Mouse (Mus musculus): Measurements from ENCODE around the gene Dapl1.
A peak's percentile ranks its signal among the peaks of the same experiment; 100 is the strongest.

Gene Dapl1

GRCm38 (mm10) chr2:59541121-59541887, 56.9 kb downstream of the Dapl1 start:
- DNase-seq, result peak; percentile 17 to 62

- no peak for DNase-seq
These were observed 59.2 kb downstream of the Dapl1 start for GRCm38 (mm10) chr2:59543543-59544065.

DNA sequence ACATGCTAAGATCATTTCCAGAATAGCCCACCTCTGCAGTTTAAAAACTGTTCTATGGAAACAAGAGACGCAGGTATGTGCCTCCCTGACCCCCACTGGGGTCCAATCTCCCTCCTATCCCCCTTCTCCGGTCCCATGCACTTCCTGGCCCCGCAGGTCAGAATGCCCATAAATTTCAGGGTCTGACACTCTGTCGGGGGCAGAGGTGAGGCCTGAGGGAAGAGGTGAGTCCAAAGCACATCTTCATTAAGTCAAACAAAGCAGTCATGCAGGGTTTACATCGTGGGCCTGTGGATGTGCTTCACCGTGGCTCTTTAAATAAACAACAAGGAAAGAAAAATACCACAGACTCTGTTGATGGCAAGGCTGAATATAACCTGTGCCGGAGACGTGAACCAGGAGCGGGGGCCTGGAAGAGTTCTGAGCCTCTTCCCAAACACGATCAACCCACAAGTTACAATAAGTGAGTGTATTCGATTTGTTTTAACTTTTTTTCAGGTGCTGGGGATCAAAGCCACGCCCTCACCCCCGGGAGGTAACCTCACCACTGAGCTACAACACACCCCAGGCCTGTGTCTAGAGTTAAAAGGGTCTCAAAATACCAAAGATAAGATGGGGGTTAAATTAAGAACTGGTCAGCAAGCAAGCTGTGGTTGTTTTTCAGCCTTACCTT, 59.9 kb downstream of the Dapl1 start:
- DNase-seq, result no peak

DNA sequence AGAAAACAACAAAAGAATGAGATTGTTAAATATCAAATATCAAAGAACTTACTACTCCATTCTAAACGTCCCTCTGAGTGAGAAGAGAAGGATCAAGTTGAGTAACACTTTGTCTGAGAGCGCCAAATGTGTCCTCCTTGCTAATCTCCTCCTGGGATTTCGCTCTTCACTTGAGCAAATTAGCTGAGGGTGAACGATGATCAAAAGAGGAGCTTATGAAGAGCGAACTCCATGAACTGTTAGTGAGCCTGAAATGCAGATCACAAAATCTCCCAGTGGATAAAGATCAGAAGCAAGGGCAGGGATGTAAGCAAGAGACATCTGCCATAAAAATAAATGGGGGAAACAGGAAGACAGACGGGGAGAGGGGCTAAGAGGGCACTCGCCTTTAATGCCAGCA, 60.5 kb downstream of the Dapl1 start:
- DNase-seq, result no peak

DNA sequence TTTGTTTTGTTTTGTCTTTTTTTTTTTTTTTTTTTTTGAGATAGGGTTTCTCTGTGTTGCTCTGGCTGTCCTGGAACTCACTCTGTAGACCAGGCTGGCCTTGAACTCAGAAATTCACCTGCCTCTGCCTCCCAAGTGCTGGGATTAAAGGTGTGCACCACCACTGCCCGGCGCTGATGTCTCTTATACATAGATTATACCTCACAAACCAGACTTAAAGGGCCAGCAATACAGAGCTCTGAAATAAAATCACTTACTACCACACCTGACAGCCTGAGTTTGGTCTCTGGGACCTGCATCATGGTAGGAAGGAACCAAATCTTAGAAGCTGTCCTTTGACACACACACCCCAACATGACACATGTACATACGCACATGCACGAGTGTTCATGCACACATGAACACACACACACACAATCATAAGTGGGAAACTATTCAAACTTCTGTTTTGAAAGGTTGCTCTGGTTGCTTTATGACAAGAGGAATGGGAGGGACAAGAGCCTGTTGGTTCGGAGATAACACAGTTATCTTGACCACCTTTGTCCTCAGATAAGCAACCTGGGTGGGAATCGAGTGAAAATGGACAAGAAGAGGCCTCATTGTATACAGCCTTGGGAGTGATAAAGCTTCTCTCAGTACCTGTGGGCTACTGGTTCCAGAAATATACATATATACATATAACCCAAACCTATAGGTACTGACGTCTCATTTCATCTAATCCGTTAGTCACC, 63.1 kb downstream of the Dapl1 start:
- DNase-seq, result no peak

DNA sequence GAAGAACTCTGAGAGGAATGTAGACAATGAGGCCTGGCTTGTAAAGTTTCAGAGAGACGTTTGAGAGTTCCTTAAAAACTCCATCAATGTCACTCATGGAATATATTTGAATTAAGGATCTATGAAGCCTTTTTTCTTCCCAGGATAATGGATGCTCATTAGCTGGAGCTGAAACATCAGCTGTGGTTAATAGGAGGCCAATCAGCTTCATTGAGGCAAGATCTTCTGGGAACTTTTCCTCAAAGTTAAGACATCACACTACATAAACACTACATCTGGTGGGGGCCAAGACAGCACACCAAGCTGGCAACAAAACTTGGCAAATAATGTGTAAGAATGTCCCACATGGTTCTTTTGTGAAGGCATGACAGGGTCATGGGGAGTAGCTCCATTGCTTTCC, 68.3 kb downstream of the Dapl1 start:
- DNase-seq, result no peak

DNA sequence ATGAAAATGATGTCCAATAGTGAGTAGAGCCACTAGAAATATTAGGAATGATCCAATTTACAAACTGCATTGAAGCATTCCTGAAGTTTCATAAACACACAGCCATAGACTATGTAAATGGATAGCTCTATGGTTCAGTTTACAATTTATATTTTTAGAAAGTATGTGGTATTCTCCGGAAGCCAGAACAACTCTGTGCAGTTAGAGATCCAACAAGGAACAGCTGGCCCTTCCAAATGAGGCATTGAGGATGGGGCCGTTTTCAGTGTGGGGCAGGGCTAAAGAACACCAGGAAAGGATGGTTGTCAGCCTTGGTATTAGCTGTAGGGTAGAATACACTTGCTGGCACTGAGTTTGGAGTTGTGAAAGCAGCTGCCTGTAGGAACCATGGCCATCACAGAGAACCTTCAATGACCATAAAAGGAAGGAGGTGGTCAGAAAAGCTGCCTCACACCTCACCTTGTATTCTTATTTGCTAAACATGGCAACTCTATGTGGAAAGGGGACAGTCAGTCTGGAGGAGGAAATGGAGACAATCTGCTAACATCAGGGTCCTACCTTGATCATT, 70.0 kb downstream of the Dapl1 start:
- DNase-seq, result no peak
